Mouse (Mus musculus): ENCODE measurements around the gene Cbx2.

- TF ChIP-seq CTCF (IDR thresholded peaks at IDR 0.05; ENCODE audit: extremely low read depth, insufficient read depth, insufficient read length, insufficient replicate concordance) (no peak), POLR2A (IDR thresholded peaks at IDR 0.05; ENCODE audit: low read depth, low read length) (no peak)
Observed at GRCm38 (mm10) chr11:118980388-118980787, 42.4 kb upstream of the Cbx2 start.
